Mouse (Mus musculus) testis, postnatal 14 days (tissue): ENCODE data around the gene Dapk1.

Experiments used
- DNase-seq: peaks from one replicate; pipeline ENCODE4 v3.0.0; 2021; ENCODE audit warnings: low spot score

Dapk1 gene

DNA sequence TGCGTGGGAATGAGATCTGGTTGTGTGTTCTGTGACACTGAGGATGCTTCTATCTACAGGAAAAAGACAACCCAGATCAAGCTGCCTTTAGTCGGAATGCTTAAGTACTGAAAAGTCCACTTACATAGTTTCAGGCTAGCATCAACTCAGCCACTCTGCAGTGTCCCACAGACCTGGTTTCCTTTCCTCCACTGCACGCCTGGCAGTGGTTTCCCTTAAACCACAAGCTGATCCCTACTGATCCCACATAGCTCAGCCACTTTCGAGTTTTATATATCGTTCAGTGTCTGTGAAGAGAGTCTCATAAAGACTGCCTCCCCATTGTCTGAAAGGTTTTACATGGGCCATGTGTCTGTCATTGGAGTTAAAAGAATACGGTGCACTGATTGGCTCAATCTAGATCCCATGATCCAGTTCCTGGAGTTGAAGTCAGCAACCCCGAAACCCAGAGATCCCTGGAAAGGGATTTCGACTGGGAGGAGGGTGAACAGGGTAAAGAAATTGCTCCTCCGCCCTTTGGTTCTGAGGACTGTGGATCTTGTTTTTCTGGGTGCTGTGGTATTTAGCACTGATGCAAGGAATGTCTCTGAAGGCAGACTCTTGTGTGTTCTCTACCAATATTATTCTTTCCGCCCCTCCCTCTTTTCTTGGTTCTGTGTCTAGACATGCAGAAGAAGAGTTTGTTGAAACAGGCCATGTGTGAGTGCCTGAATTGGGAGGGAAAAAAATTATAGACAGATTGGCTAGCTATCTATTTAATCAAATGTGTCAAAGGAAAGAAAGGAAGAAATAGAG, 93.6 kb downstream of the Dapk1 start:
- no peak for DNase-seq

DNA sequence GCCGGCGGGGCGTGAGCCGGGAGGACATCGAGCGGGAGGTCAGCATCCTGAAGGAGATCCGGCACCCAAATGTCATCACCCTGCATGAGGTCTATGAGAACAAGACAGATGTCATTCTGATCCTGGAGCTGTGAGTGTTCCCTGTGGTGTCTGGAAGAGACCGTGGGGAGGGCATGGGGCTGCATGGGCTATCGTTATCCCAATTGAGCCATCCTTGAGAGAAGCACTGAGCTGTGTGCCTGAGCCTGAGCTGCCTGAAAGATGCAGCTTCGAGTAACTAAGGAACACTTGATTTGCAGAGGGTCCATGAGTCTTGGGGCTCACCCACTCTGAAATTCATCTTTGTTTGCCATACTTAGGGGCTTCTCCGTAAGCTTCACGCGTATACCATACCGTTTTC, 94.6 kb downstream of the Dapk1 start:
- no peak for DNase-seq

DNA sequence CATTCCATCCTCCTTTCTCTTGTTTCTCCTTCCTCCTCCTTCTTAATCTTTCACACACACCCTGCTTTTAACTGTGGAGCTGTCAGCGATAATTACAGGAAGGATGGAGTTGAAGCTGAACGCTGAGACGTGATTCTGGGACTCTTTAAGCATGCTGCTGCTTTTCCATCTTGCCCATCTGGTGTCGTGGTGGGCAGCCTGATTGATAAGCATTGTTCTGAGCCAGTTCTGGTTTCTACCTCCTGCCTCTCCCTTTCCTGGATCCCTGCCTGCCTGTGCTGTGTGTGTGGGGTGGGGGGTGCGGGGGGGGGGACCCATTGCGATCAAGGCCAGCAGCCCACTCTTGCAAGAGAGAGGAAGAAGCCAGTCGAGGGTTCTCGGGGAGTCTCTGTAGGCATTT, 95.0 kb downstream of the Dapk1 start:
- no peak for DNase-seq

DNA sequence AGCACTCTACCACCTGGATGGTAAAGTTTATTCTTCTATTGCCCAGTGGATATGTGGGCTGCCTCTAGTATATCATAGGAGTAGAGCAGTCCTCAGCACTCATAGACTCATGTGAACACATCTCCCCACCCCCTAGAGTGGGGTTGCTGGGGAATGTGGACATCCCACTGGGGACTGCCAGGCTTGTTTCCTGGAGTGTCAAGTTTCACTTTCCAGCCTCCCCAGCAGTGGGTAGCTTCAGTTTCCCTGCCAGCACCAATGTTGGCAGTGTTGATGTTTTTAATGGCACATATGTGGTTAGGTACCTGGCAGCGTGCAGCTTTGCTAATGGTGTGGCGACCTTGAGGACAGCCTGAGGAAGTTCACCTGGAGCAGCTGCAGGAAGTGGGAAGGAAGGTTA, 96.3 kb downstream of the Dapk1 start:
- DNase-seq, result no peak

DNA sequence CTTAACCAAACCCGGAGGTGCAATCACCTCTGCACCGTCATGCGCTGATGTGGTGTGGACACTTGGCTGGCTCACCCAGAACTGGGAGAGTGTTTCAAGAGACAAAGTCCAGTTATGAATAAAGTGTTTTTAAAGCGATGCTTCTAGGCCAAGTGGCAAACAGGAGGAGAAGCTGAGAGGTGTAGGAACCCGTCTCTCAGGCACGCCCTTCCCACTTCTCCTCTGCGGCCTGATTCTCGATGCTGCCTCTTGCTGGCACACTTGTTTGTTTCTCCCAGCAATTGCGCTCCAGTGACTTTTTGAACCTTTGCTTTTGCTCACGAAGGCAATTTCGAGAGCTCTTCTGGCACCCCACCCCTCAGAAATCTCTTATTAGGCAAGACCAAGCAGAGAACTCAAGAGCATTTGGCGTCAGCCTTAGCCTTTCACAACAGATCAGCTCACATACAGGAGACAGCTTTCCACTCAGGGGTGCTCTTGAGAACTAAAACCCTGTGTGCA, 100.0 kb downstream of the Dapk1 start:
- DNase-seq, result no peak

DNA sequence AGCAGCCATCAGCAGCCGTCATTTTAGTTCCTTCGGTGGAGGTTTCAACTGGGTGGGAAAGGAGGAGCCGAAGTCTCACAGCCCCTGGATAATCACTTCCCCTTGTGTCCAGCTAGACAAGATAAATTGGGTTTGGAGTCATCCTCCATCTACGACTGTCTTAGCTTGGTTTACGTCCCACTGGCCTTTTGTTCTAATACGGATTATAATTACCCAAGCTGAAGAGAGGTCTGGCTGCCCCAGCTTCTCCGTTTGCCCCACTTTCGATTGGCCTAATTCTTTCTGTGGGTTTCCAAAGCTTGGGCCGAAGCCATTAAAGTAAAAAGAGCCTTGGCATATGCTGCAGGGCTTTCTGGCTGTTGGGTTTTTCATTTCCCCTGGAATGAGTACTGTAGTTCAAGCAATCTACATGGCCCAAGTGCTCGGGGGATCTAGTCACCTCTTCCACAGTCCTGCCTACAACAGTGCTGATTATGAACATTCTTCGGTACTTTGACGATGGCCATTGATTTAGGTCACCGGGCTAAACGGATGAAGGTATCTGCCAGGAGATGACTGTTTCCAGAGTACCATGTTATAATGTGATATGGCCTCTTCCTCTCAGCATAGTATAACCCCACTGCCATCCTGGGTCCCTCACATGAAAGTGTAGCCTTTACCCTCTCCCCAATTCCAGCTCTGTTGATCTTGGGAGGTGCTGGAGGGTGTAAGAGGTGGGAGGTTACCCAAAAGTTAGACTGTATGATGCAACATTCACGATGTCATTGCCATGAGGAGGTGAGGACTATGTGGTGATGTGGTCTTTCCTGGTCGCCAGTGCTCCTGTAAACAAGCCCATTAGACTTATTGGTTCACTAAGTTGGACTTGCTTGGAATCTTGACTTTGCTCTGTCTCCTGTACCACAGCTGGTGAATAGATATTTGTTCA, 106.1 kb downstream of the Dapk1 start:
- no peak for DNase-seq

DNA sequence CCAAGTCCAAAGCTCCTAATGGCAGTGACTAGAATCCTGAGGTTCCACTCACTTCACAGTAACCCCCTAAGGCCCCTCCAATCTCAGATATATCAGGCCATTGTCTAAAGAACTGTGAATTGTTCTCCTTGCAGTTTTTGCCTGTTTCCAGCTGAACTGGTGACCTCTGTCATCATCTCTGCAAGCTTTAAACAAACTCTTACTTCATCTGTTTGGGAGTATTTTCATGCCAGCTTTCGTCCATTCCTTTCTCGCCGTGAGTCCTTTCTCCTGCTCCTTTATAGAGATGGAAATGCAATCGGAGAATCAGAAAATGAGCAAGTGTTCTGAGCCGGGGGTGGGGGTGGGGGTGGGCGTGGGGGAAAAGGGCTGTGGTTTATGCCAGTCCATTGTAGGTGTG, 107.4 kb downstream of the Dapk1 start:
- DNase-seq, result no peak

DNA sequence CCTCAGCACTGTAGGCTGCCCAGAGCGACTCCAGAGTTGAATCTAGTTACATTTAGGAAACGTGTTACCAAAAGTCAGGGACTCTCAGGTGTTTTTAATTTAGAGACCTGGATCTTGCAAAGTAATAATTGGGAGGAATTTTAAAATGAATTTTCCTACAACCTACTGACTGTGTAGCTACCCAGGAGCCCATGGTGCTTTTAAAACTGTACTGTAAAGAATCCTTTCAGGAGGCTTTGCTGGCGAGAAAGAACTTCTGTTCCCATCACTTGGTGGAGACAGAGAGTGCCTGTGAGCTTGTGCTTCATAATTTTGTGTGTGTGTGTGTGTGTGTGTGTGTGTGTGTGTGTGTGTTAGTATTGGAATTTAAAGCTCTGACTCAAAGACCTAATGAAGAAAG, 109.2 kb downstream of the Dapk1 start:
- DNase-seq, result no peak

DNA sequence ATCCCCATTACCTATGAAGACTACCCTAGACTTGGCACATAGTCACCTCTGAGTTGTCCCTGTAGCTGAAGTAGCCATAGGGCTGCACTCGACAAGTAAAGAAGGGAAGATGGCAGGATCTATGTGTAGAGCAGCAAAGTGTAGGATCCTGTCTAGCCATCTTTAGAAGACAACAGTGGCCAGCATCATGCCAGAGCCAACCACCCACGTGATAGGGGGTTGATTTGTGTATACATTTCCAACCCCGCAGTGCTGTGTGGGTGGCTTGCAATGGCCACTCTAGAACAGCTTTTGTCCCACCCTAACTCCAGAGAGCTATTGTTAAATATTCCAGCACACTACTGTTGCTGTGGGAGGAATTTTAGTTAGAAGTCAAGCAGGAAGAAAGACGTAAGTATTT, 111.8 kb downstream of the Dapk1 start:
- DNase-seq, result no peak

DNA sequence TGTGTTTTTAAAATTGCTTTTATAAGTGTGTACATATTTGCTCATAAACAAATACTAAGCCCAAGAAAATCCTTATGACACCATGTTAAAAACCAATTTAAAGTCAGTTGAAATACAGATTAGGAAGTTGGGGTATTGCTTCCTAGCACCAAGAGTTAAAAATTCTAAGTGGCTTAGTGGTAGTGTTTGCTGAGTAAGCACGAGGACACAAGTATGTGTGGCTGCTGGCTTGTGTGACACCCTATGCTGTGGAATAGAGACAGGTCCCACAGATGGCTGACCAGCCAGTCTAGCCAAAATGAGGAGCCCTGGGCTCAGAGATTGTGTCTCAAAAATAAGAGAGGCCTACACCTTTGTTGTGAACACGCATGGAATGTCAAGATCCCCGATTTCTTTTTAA, 114.4 kb downstream of the Dapk1 start:
- DNase-seq, result no peak

DNA sequence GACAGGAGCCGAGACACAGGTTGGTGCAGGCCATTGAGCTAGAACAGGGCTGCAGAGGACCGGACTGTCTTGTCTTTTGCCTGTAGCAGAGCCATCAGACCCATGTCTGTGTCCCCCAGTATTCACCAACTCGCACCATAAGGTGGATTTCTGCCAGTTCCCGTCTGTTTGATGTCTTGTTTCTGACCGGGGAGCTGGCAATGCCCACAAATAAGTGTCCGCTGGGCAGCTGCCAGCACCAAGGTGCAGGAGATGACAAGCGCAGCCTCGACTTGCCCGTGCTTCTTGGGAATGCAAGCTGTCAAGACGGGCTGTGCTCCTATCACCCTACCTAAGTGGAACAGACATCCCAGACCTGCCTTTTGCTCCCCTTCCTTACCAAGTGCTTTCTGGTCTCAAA, 115.7 kb downstream of the Dapk1 start:
- DNase-seq, result no peak

DNA sequence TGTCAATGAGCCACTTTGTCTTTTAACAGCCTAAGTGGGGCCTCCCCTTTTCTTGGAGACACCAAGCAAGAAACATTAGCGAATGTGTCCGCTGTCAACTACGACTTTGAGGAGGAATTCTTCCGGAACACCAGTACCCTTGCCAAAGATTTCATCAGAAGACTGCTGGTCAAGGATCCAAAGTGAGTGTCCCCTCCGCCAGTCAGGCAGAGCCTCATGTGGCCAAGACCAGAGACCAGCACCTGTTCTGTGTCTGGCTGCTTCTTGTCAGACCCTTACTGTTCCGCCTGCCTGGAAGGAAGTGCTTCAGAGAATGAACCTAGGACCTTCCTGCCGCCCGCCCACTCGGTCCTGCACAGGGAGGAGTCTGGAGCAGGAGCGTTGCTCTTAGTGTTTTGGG, 117.8 kb downstream of the Dapk1 start:
- DNase-seq, result no peak

DNA sequence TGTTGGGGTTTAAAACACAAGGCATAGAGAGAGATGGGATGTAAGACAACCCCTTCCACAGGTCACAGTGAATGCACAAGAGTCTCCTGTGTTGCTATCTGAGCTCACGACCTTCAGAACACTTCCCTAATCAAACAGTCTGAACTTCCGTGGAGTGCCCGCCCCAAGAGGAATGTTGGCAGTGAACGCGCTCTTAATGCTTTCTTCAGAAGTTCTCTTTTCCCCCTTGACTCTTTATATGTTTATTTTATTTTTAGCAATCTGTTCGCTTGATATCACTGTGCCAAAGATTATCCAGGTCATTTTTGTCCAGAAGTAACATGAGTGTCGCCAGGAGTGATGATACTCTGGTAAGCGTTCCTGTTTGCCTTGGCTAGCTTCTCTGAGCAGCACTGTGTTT, 121.0 kb downstream of the Dapk1 start:
- DNase-seq, result no peak

DNA sequence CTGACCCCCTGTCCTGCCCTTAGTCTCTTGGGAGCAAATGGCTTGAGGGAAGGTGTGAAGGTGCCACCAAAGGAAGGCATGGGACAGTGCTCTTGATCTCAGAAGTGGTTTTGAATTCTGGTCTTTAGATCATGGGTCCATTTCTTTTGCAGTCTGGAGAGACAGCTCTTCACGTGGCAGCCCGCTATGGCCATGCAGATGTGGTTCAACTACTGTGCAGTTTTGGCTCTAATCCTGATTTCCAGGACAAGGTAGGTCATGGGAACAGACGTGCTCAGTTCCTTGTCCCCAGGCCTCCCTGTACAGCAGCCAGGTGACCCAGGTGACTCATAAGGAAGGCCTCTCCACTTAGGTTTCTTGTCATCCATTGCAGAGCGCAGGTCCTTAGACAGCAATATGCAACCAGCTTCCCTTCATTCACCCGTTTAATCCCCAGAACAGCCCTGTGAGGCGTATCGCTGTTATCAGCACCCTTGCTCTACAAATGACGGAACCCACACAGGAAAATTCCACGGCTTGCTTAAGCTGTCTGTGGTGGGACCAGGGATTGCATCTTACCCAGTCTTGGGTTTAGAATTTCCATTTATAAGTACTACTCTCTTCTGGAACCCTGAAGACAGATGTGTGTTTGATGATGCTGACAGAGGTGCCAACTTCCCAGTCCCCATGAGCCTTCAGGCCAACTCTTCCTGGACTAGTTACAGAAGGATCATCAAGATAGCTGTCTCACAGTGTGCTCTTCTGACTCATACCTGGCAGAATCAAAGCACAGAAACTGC, 126.7 kb downstream of the Dapk1 start:
- no peak for DNase-seq

DNA sequence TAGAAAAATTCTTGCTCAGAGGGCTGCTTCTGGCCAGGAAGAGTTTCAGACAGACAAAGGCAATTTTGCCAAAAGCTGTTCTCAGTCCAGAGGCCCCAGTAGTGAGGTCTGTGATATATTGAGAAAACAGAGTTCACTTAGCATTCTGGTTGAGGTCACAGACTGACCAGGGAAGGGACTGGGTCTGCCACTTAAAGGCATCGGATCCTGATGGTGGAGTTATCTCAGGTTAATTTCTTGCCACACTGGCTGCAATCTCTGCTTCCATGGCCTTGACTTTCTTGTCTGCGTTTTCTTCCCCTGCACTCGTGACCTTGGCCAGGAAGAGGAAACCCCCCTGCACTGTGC, 127.3 kb downstream of the Dapk1 start:
- no peak for DNase-seq

DNA sequence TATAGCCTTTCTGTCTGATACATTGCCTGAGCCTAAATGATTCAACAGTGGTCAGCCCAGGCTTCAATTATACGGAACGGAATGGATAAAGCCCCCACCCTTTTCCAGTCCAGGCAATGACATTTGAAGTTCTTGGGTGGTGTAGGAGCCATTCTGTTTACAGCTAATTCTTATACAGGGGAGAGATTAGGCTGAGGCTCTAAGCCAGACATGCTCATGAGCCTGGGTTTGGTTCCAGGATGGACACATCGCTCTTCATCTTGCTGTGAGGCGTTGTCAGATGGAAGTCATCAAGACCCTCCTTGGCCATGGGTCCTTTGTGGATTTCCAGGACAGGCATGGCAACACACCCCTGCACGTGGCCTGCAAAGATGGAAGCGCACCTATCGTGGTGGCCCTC, 128.8 kb downstream of the Dapk1 start:
- DNase-seq, result no peak

DNA sequence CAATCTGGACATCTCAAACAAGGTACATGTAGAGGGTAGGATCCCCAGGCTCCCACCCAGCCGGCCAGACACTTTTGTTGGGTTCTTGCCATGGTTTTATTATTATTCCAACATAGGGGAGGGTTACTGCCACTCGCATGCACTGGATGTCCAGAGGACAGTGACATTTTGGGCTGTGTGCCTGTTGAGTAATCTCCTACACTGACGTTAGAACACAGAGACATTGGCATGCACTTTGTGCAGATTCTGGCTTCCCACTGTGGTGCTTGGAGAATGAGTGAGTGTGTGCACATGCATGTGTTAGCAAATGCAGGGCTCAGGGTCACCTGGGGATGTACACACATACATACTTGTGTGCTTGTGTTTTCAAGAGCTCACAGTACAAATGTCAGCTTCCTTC, 129.3 kb downstream of the Dapk1 start:
- DNase-seq, result no peak

DNA sequence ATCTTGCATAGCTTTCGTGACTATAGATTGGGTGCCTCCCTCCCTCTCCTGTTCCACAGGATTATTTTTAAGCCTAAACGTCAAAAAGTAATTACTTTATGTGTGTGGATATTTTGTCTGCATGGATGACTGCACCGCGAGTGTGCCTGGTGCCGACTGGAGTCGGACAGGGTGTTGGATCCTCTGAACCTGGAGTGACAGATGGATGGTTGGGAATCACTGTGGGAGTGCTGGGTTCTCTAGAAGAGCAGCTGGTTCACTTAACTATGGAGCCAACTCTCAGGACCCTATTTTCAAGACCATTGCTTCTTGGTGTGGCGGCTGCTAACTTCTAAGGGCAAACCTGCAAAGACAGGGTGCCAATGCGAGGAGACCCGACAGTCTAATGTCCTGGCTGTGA, 133.6 kb downstream of the Dapk1 start:
- no peak for DNase-seq

DNA sequence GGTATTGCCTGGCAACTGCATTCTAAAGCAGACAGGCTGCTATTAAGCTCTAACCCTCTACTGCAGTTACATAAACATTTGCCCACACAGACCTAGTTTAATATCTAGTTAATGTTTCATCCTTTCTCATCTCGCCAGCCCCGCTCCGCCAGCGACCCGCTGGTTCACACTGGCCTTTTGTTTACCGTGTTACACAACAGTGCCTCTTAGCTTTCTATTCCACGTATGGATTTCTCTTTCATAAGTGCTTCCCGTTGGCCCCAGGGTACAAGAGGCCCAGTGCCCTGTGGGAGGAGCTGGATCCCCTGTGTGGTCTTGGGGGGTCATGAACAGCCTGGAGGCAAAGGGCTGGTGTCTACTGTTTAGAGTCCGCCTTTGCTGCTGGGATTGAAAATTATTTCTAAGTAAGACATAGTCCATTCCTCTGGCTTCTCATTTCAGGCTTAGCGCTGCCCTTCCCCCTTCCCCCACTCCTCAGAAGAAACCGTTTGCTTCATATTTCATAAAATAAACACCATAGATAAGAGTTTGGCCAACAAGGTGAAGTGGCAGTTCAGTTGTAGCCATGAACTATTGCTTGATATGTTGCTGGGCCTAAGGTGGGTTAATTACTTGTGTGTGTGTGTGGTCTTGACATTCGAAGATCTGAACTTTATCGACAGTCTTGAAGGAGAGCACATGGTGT, 134.8 kb downstream of the Dapk1 start:
- DNase-seq, result no peak

DNA sequence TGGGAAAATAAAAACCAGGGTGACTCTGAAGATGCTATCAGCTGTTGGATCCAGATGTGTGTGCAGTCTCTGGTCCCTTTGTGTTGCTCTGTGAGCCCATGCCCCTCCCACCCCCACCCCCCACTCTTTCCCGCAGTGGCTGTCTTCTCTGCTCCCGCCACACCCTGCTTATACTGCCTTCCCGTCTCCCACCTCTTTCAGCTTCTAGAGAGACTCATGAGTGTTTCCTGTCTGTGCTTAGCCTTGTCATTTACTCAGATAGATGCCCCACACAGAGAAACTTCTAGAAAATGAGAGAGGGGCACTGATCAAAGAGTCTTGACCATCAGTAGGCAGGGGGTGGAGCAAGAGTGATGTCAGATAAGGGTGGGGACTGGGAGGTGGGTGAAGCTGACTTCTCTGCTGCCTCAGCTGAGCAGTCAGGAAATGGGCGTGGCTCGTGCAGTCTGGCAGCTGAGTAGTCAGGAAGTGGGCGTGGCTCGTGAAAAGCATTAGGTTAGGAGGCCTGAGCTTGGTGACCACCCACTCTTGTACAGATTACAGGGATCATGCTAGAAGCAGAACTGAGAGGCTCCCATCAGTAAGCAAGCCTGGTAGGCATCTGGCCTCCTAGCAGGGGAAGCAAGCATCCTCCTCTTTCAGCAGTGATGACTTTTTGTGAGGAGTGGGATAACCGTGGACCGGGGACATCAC, 136.0 kb downstream of the Dapk1 start:
- DNase-seq, result peak; percentile 53

DNA sequence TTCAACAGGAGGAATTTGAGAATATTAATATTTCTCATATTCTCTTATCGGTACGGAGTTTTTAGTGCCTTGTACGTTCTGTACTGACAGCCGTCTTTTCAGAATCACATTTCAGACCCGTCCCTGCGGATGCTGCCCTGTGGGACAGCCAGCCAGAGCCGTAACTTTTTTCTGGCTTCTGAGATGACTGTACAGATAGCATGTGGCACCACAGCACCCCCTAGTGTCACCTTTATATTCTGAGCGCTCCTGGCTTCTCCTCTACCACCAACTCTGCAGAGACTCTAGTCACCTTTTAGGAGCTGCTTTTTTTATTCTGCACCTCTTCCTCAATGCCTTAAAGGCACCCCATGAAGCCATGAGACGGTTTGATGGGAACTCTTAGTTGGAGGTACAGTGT, 136.7 kb downstream of the Dapk1 start:
- DNase-seq, result no peak
